ENCODE assay signal across 15 mouse cellular contexts in the genomic region with DNA sequence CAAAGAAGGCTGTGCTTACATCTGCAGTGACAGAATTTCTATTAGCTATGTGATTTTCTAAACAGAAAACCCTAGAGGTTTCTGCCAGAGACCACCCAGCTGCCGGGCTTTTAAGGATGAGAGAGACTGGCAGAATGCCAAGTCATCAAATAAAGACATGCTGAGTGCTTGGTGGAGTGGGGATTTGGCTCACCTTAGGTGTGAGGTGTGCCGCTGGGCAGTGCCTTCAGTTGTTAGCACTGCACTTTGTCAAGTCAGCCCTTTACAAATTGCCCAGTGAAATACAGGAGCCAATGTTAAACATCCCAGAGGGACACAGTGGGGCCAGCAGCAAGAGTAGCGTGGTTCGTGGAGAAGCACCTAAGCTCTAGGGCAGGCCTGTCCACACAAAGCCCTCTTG.
A peak's percentile ranks its signal among the peaks of the same experiment; 100 is the strongest.
DNase-seq lines count a peak whose midpoint lies in the region; ATAC-seq and TF ChIP-seq lines count a peak whose summit lies in the region.
"Had no signal": no experiment of that assay in that cellular context is flagged by ENCODE, and none has a peak within 500 bp of the region (broad histone marks: within the 10 kb centered on the region; RNA-seq: fewer than 3 reads in every experiment).

No protein-coding gene starts in this region.

- DNase-seq in forebrain, postnatal 0 days = peak; percentile 10
- DNase-seq in lung, postnatal 0 days (ENCODE audit: low spot score) = no peak
- peak; percentile 18 for DNase-seq in mesoderm, embryonic 11.5 days (ENCODE audit: low read depth, low spot score)
- DNase-seq in adrenal gland, adult 8-10 months = no peak
- DNase-seq: adrenal gland, postnatal 14 days; cerebellum, adult 8-10 months; heart, postnatal 4 days; kidney, postnatal 4 days; right cerebral cortex, postnatal 14 days had no signal

- no peak for ATAC-seq in forebrain, postnatal 0 days
- no peak for ATAC-seq in forebrain, embryonic 16.5 days
- ATAC-seq in lung, embryonic 15.5 days (ENCODE audit: borderline replicate concordance, extremely low read depth, low FRiP score, low TSS enrichment) = peak; percentile 81
- ATAC-seq in lung, postnatal 0 days = no peak
- no peak for ATAC-seq in embryonic facial prominence, embryonic 15.5 days (ENCODE audit: insufficient number of reproducible peaks, low FRiP score, low TSS enrichment, low read depth)
- ATAC-seq: forebrain, embryonic 15.5 days; liver, embryonic 12.5 days; midbrain, embryonic 13.5 days had no signal

- no peaks in the 10 kb centered on the region for H3K4me1 ChIP-seq in forebrain, postnatal 0 days (ENCODE audit: insufficient read depth)
- H3K4me1 ChIP-seq in forebrain, embryonic 16.5 days (replicated peaks; ENCODE audit: control insufficient read depth, insufficient read depth, low read length) = peaks cover 7% of the 10 kb centered on the region; the same call in 1 of the 2 replicates
- peaks cover 20% of the 10 kb centered on the region for H3K4me1 ChIP-seq in lung, embryonic 15.5 days
- H3K4me1 ChIP-seq in lung, postnatal 0 days (ENCODE audit: insufficient read depth, low read depth, low read length) = no peaks in the 10 kb centered on the region
- peaks cover 6% of the 10 kb centered on the region; the same call in 1 of the 2 replicates for H3K4me1 ChIP-seq in embryonic facial prominence, embryonic 15.5 days
- H3K4me1 ChIP-seq: liver, embryonic 12.5 days had no signal

- no peak overlapping the region for H3K27ac ChIP-seq in forebrain, postnatal 0 days (ENCODE audit: low read depth, low read length)
- H3K27ac ChIP-seq in forebrain, embryonic 16.5 days (ENCODE audit: low read length) = no peak overlapping the region
- peak overlapping the region; percentile 69 for H3K27ac ChIP-seq in lung, embryonic 15.5 days
- no peak overlapping the region for H3K27ac ChIP-seq in lung, postnatal 0 days (ENCODE audit: low read length)
- H3K27ac ChIP-seq in embryonic facial prominence, embryonic 15.5 days (replicated peaks) = 0 out of 2 replicates have a peak overlapping the region, but pooled peaks have one; percentile 28
- H3K27ac ChIP-seq: forebrain, embryonic 15.5 days; liver, embryonic 12.5 days; midbrain, embryonic 13.5 days had no signal

- H3K9ac ChIP-seq in forebrain, postnatal 0 days = no peak overlapping the region
- no peak overlapping the region for H3K9ac ChIP-seq in forebrain, embryonic 16.5 days (replicated peaks; ENCODE audit: low read depth, low read length)
- H3K9ac ChIP-seq in lung, embryonic 15.5 days = no peak overlapping the region
- no peak overlapping the region for H3K9ac ChIP-seq in lung, postnatal 0 days (replicated peaks; ENCODE audit: low read depth)
- H3K9ac ChIP-seq in embryonic facial prominence, embryonic 15.5 days = no peak overlapping the region
- H3K9ac ChIP-seq: forebrain, embryonic 15.5 days; liver, embryonic 12.5 days; midbrain, embryonic 13.5 days had no signal

- peaks cover 15% of the 10 kb centered on the region for H3K36me3 ChIP-seq in forebrain, postnatal 0 days (ENCODE audit: insufficient read depth)
- H3K36me3 ChIP-seq in forebrain, embryonic 16.5 days (ENCODE audit: control insufficient read depth, insufficient read depth) = no peaks in the 10 kb centered on the region
- H3K36me3 ChIP-seq in lung, embryonic 15.5 days = peaks cover 11% of the 10 kb centered on the region; the same call in 1 of the 2 replicates
- no peaks in the 10 kb centered on the region for H3K36me3 ChIP-seq in lung, postnatal 0 days (ENCODE audit: insufficient read depth, low read length)
- peaks cover 3% of the 10 kb centered on the region; the same call in 1 of the 2 replicates for H3K36me3 ChIP-seq in embryonic facial prominence, embryonic 15.5 days
- H3K36me3 ChIP-seq: forebrain, embryonic 15.5 days had no signal

- no peak for TF ChIP-seq CTCF in forebrain, postnatal 0 days (IDR thresholded peaks at IDR 0.05; ENCODE audit: low read depth)
- no peak for TF ChIP-seq CTCF in lung, postnatal 0 days (IDR thresholded peaks at IDR 0.05)

- no peak for TF ChIP-seq EP300 in lung, postnatal 0 days (IDR thresholded peaks at IDR 0.05)

- no peak overlapping the region for H3K4me3 ChIP-seq in forebrain, postnatal 0 days (ENCODE audit: low read depth, low read length)
- no peak overlapping the region for H3K4me3 ChIP-seq in forebrain, embryonic 16.5 days (replicated peaks; ENCODE audit: low read length)
- no peak overlapping the region for H3K4me3 ChIP-seq in lung, embryonic 15.5 days
- no peak overlapping the region for H3K4me3 ChIP-seq in lung, postnatal 0 days (ENCODE audit: low read depth, low read length)
- H3K4me3 ChIP-seq in embryonic facial prominence, embryonic 15.5 days (replicated peaks) = no peak overlapping the region
- H3K4me3 ChIP-seq: forebrain, embryonic 15.5 days; liver, embryonic 12.5 days; midbrain, embryonic 13.5 days had no signal

- 32% methylated on average over 4 of the region's 4 CpGs for WGBS in forebrain, postnatal 0 days
- 33% methylated on average over 4 of the region's 4 CpGs for whole genome bisulfite sequencing in forebrain, embryonic 16.5 days
- WGBS in lung, embryonic 15.5 days = 38% methylated on average over 4 of the region's 4 CpGs
- WGBS in lung, postnatal 0 days = 41% methylated on average over 4 of the region's 4 CpGs
- 44% methylated on average over 4 of the region's 4 CpGs for WGBS in embryonic facial prominence, embryonic 15.5 days

- no peak overlapping the region for H3K4me2 ChIP-seq in forebrain, postnatal 0 days (ENCODE audit: low read depth)
- no peak overlapping the region for H3K4me2 ChIP-seq in forebrain, embryonic 16.5 days (ENCODE audit: low read length)
- H3K4me2 ChIP-seq in lung, embryonic 15.5 days = no peak overlapping the region
- no peak overlapping the region for H3K4me2 ChIP-seq in lung, postnatal 0 days (replicated peaks; ENCODE audit: low read depth, low read length)
- H3K4me2 ChIP-seq in embryonic facial prominence, embryonic 15.5 days (replicated peaks) = no peak overlapping the region
- H3K4me2 ChIP-seq: forebrain, embryonic 15.5 days; liver, embryonic 12.5 days; midbrain, embryonic 13.5 days had no signal

- H3K27me3 ChIP-seq in forebrain, postnatal 0 days (ENCODE audit: insufficient read depth, low read length) = no peaks in the 10 kb centered on the region
- H3K27me3 ChIP-seq in forebrain, embryonic 16.5 days (replicated peaks; ENCODE audit: control insufficient read depth, insufficient read depth, low read length) = no peaks in the 10 kb centered on the region
- H3K27me3 ChIP-seq in lung, embryonic 15.5 days = no peaks in the 10 kb centered on the region
- H3K27me3 ChIP-seq in lung, postnatal 0 days (replicated peaks; ENCODE audit: insufficient read depth, low read length) = no peaks in the 10 kb centered on the region
- no peaks in the 10 kb centered on the region for H3K27me3 ChIP-seq in embryonic facial prominence, embryonic 15.5 days
- H3K27me3 ChIP-seq: forebrain, embryonic 15.5 days; liver, embryonic 12.5 days; midbrain, embryonic 13.5 days had no signal

- H3K9me3 ChIP-seq in forebrain, postnatal 0 days (ENCODE audit: low read length) = no peaks in the 10 kb centered on the region
- no peaks in the 10 kb centered on the region for H3K9me3 ChIP-seq in forebrain, embryonic 16.5 days (ENCODE audit: control insufficient read depth, low read length)
- no peaks in the 10 kb centered on the region for H3K9me3 ChIP-seq in lung, embryonic 15.5 days
- H3K9me3 ChIP-seq in lung, postnatal 0 days (ENCODE audit: low read length) = no peaks in the 10 kb centered on the region
- H3K9me3 ChIP-seq in embryonic facial prominence, embryonic 15.5 days (replicated peaks) = no peaks in the 10 kb centered on the region
- H3K9me3 ChIP-seq: forebrain, embryonic 15.5 days; liver, embryonic 12.5 days; midbrain, embryonic 13.5 days had no signal

Comparison
In these comparisons a context has a peak if more than half of its experiments do, and no peak if none do; other contexts are left out.
1. H3K27ac ChIP-seq: peak in lung, embryonic 15.5 days (single experiment) and embryonic facial prominence, embryonic 15.5 days (single experiment); none in forebrain, postnatal 0 days (single experiment), forebrain, embryonic 16.5 days (single experiment) and lung, postnatal 0 days (single experiment).
2. DNase-seq: peak in forebrain, postnatal 0 days (single experiment) and mesoderm, embryonic 11.5 days (single experiment); none in lung, postnatal 0 days (single experiment) and adrenal gland, adult 8-10 months (single experiment).